Mouse (Mus musculus) brain, embryonic 14.5 days (tissue): ENCODE results near the gene Nxn. TPM values are rescaled to one million over a fixed set of nuclear protein-coding genes. Genes with fewer than 3 reads are reported as not detected.

Experiments used
- DNase-seq: peaks from one replicate; pipeline ENCODE4 v3.0.0-alpha.2; 2011; ENCODE audit warnings: low read depth
- CTCF ChIP-seq: fragments of 200-500 bp; IDR thresholded peaks from 2 replicates; pipeline ENCODE4 v1.5.1; 2012; ENCODE audit warnings: inconsistent platforms, mild to moderate bottlenecking, moderate library complexity, borderline replicate concordance; ENCODE audit not compliant: insufficient read depth, insufficient read length; ENCODE audit errors: extremely low read depth
- POLR2A ChIP-seq: fragments of 200-500 bp; IDR thresholded peaks from 2 replicates; pipeline ENCODE4 v1.6.1; 2012; ENCODE audit warnings: mild to moderate bottlenecking, inconsistent platforms, borderline replicate concordance; ENCODE audit not compliant: poor library complexity, insufficient read depth, insufficient read length, severe bottlenecking; ENCODE audit errors: extremely low read depth
- polyA plus RNA-seq: library from polyadenylated mRNA; depleted of rRNA; stranded (reverse); fragments of >200 nt; gene quantifications from 2 replicates; pipeline ENCODE4 v1.2.3, GENCODE M21; 2012

The Nxn gene
- polyA plus RNA-seq, 1 experiment, result 40.9 TPM

DNA sequence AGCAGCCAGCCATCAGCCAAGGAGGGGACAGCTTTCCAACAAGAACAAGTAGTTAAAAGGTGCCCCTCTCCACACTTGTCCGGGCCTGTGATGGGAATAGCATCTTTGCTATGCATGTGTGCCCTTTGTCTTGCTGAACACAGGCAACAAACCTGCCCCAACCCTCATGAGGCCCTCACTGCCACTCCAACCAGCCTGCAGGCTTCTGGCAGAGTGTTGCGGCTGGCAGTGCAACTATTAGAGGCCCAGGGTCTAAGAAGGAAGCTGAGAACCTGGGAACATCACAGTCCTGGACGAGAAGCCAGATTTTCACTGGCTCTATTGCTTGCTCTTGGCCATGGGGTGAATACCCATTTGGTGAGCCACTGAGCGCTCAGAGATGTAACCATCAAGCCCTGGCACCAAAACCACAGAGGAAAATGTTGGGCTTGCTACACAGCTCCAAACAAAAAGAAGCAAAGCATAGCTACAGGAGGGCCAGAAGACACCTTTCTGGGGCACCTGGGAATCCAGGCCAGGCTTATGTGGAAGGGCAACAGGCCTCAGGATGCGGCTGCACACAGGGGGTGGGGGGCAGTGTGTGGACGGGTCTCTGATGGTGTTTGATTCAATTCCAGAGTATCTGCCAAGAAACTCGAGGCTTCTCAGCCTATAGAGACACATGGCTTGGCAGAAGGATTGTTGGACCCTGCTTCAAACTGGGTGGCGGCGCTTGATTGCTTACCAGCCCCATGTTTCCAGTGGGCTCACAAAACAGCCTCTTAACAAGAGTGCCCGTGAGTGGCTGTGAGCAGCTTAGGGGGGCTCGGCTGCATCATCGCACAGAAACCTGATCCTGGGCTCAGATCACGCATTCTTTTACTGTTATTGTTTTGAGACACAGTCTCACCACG, 119.7 kb downstream of the Nxn start:
- no peak for TF ChIP-seq CTCF
- TF ChIP-seq POLR2A, result no peak
- DNase-seq, result peak; percentile 80

- TF ChIP-seq POLR2A (no peak), CTCF (peak; percentile 41; the same call in 1 of the 2 replicates)
- DNase-seq, result no peak
Observed at GRCm38 (mm10) chr11:76272440-76272839, 126.5 kb downstream of the Nxn start.

DNA sequence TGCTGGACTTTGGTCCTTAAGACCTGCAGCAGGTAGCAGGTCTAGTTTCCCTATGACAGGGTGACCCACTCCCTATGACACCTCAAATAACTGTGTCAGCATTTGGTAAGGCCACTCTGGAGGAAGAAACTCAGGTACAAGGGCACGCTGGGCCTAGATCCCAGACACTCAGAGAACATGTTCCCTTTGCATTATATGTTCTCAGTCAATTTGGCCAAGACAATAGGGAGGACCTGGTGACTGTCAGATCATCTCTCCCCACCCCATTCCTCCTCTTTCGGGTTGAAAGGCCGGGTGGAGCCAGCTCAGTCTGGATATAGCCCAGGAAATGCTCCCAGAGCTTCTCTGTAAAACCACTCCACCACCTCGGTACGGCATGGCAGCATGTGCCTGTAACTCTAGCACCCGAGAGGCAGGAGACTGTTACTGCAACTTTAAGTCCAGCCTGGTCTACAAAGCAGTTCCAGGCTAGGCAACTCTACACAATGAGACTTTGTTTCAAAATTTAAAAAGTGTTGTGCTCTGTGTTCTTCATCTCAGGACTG, 130.3 kb downstream of the Nxn start:
- TF ChIP-seq POLR2A, result no peak
- TF ChIP-seq CTCF, result no peak
- no peak for DNase-seq

GRCm38 (mm10) chr11:76268001-76268459, 130.9 kb downstream of the Nxn start:
- peak; percentile 90 for DNase-seq
- no peak for TF ChIP-seq CTCF
- no peak for TF ChIP-seq POLR2A

DNA sequence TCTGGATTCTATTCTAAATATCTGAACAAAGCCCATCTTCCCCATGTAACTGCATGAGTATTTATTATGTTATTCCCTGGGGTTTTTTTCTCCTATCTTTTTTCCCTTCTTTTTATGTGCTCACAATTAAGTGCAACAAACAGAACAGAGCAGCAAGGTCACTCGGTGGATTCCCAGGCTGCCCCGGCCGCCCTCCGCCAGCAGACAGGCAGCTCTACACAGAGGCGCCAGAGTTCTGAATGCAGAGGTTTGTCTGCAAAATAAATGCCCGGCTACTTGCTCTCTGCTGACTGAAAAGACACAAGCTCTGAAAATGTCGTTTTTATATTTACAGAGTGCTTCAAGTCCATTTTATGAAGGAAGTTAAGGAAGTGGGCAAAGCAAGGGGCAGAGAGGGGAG, 131.4 kb downstream of the Nxn start:
- no peak for TF ChIP-seq POLR2A
- TF ChIP-seq CTCF, result no peak
- DNase-seq, result peak; percentile 66

- DNase-seq, result peak; percentile 64
- no peak for TF ChIP-seq CTCF
- TF ChIP-seq POLR2A, result no peak
Observed at GRCm38 (mm10) chr11:76262611-76263351, 136.2 kb downstream of the Nxn start.

DNA sequence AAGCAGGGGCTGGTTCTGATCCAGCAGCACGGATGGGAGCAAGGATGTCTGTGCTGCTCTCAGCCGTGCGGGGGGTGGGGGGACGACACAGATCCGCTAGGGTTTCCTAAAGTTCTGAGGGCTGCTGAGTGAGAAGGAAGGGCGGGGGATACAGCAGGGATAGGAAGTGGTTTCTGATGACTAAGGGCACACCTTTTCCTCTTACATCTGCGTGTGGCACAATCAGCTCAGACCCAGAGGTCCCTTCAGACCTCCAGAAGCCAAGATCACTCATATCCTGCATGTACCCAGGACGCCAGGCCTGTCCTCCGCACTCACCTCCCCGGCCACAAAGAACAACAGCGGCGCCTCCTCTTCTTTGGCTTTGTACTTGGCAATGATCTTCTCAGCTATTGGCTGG, 137.7 kb downstream of the Nxn start:
- TF ChIP-seq POLR2A (no peak), CTCF (no peak)
- no peak for DNase-seq

GRCm38 (mm10) chr11:76260208-76261050, 138.5 kb downstream of the Nxn start:
- DNase-seq, result peak; percentile 43
- TF ChIP-seq CTCF (no peak), POLR2A (no peak)

DNA sequence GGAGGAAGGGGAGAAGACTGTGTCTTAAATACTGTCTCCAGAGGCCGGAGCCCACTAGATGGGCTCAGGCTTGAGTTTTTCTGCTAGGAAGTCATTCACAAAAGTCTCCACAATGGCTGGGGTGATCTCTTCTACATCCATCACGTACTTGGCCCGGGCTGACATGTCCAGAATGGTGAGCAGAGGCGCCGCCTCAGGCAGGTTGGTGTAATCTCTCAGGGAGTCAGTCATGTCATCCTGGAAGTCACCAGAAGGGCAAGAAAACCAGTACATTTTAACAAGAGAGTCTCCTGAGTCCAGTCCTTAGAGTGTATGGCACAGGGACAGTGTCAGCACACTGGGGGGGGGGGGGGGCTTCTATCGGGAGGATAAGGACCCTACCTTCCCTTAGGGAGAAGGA, 140.4 kb downstream of the Nxn start:
- TF ChIP-seq CTCF, result no peak
- no peak for TF ChIP-seq POLR2A
- no peak for DNase-seq

- DNase-seq, result no peak
- TF ChIP-seq CTCF, result no peak
- TF ChIP-seq POLR2A, result no peak
Observed at GRCm38 (mm10) chr11:76257386-76257785, 141.6 kb downstream of the Nxn start.
